22 mouse cellular contexts compared by ENCODE assay signal in genomic region chr4:46442501-46442900, GRCm38 (mm10). TPM values are rescaled to one million over a fixed set of nuclear protein-coding genes. Genes with fewer than 3 reads are reported as not detected.
A peak's percentile ranks its signal among the peaks of the same experiment; 100 is the strongest.
DNase-seq lines count a peak whose midpoint lies in the region; ATAC-seq and TF ChIP-seq lines count a peak whose summit lies in the region.
"Had no signal": no experiment of that assay in that cellular context is flagged by ENCODE, and none has a peak within 500 bp of the region (broad histone marks: within the 10 kb centered on the region; RNA-seq: fewer than 3 reads in every experiment).

No protein-coding gene starts in this region.

- no peak for DNase-seq in liver, embryonic 13.5 days
- DNase-seq in liver, postnatal 0 days, result no peak
- DNase-seq in CH12.LX (ENCODE audit: extremely low read depth), result no peak
- peak; percentile 83 for DNase-seq in induced T-regulatory cell, adult 2 months (ENCODE audit: low read depth)
- DNase-seq in lung, postnatal 25 days (ENCODE audit: low spot score), result no peak
- DNase-seq: adrenal gland, adult 2 months; cerebellum, postnatal 36 days; heart, adult 18-20 months; kidney, postnatal 10 days; lung, embryonic 14.5 days had no signal

- no peak overlapping the region for H3K4me2 ChIP-seq in liver, embryonic 13.5 days
- H3K4me2 ChIP-seq in liver, postnatal 0 days (ENCODE audit: low read depth, low read length), result no peak overlapping the region
- no peak overlapping the region for H3K4me2 ChIP-seq in CH12.LX (ENCODE audit: insufficient read depth, low read depth, poor library complexity, severe bottlenecking)
- H3K4me2 ChIP-seq in kidney, embryonic 15.5 days, result no peak overlapping the region
- H3K4me2 ChIP-seq in forebrain, embryonic 15.5 days (replicated peaks), result no peak overlapping the region
- H3K4me2 ChIP-seq: hindbrain, embryonic 13.5 days; limb, embryonic 13.5 days; lung, embryonic 14.5 days; midbrain, embryonic 15.5 days; stomach, embryonic 15.5 days had no signal

- no peak for TF ChIP-seq POLR2A in CH12.LX (IDR thresholded peaks at IDR 0.05; ENCODE audit: low read depth, low read length)

- no peak overlapping the region for H3K9ac ChIP-seq in liver, embryonic 13.5 days
- H3K9ac ChIP-seq in liver, postnatal 0 days (replicated peaks), result no peak overlapping the region
- no peak overlapping the region for H3K9ac ChIP-seq in CH12.LX (ENCODE audit: insufficient read depth, low read depth)
- no peak overlapping the region for H3K9ac ChIP-seq in kidney, embryonic 15.5 days
- no peak overlapping the region for H3K9ac ChIP-seq in forebrain, embryonic 15.5 days (replicated peaks)
- H3K9ac ChIP-seq: hindbrain, embryonic 13.5 days; limb, embryonic 13.5 days; lung, embryonic 14.5 days; midbrain, embryonic 15.5 days; stomach, embryonic 15.5 days had no signal

- H3K9me3 ChIP-seq in liver, embryonic 13.5 days (replicated peaks), result no peaks in the 10 kb centered on the region
- no peaks in the 10 kb centered on the region for H3K9me3 ChIP-seq in liver, postnatal 0 days (ENCODE audit: low read length)
- no peaks in the 10 kb centered on the region for H3K9me3 ChIP-seq in CH12.LX (replicated peaks; ENCODE audit: low read length)
- H3K9me3 ChIP-seq in kidney, embryonic 15.5 days (replicated peaks), result no peaks in the 10 kb centered on the region
- H3K9me3 ChIP-seq in forebrain, embryonic 15.5 days, result no peaks in the 10 kb centered on the region
- H3K9me3 ChIP-seq: embryonic facial prominence, embryonic 10.5 days; hindbrain, embryonic 13.5 days; limb, embryonic 13.5 days; midbrain, embryonic 15.5 days; stomach, embryonic 15.5 days had no signal

- H3K4me3 ChIP-seq in liver, embryonic 13.5 days (replicated peaks), result no peak overlapping the region
- no peak overlapping the region for H3K4me3 ChIP-seq in liver, postnatal 0 days (ENCODE audit: low read depth, low read length)
- no peak overlapping the region for H3K4me3 ChIP-seq in CH12.LX (replicated peaks in 1 of 3; ENCODE audit: low read depth in 2 of 3, low read length in 2 of 3, poor library complexity in 1 of 3)
- no peak overlapping the region for H3K4me3 ChIP-seq in kidney, embryonic 15.5 days (replicated peaks)
- H3K4me3 ChIP-seq in forebrain, embryonic 15.5 days, result no peak overlapping the region
- H3K4me3 ChIP-seq: embryonic facial prominence, embryonic 10.5 days; hindbrain, embryonic 13.5 days; limb, embryonic 13.5 days; midbrain, embryonic 15.5 days; stomach, embryonic 15.5 days had no signal

- no peak for TF ChIP-seq EP300 in liver, postnatal 0 days (IDR thresholded peaks at IDR 0.05; ENCODE audit: low read depth)
- TF ChIP-seq EP300 in CH12.LX (IDR thresholded peaks at IDR 0.05; ENCODE audit: low read length), result no peak

- no peak for TF ChIP-seq CTCF in liver, postnatal 0 days (IDR thresholded peaks at IDR 0.05; ENCODE audit: low read depth)
- TF ChIP-seq CTCF in CH12.LX (conservative IDR thresholded peaks at IDR 0.05 in 1 of 2, IDR thresholded peaks at IDR 0.05 in 1 of 2; ENCODE audit: low read depth in 2 of 2, low read length in 2 of 2), result no peak

- H3K4me1 ChIP-seq in liver, embryonic 13.5 days (replicated peaks), result peaks cover 45% of the 10 kb centered on the region
- H3K4me1 ChIP-seq in liver, postnatal 0 days (ENCODE audit: insufficient read depth), result peaks cover 5% of the 10 kb centered on the region; the same call in 1 of the 2 replicates
- peaks cover 3 to 11% of the 10 kb centered on the region in 2 experiments; a peak in 3 of 4 replicates for H3K4me1 ChIP-seq in CH12.LX (ENCODE audit: control insufficient read depth in 1 of 2, insufficient read depth in 2 of 2)
- H3K4me1 ChIP-seq in kidney, embryonic 15.5 days, result 0 out of 2 replicates have a peak, but pooled peaks cover 3% of the 10 kb centered on the region
- H3K4me1 ChIP-seq in forebrain, embryonic 15.5 days, result no peaks in the 10 kb centered on the region
- H3K4me1 ChIP-seq: hindbrain, embryonic 13.5 days; midbrain, embryonic 15.5 days; stomach, embryonic 15.5 days had no signal

- H3K79me2 ChIP-seq in CH12.LX (replicated peaks; ENCODE audit: control insufficient read depth, extremely low read depth, insufficient read depth, poor library complexity, severe bottlenecking), result no peaks in the 10 kb centered on the region

- TF ChIP-seq RAD21 in CH12.LX (IDR thresholded peaks at IDR 0.05; ENCODE audit: low read depth, low read length), result no peak

- dilution Hi-C loops in CH12.LX (cut with MboI; ENCODE audit: extremely low pct_ligation_motif_present, extremely low pct_unique_long_range_greater_than_20kb, low sequenced_read_pairs), result no loop called here

- WGBS in liver, embryonic 13.5 days (ENCODE audit: insufficient replicate concordance), result 57% methylated on average over 4 of the region's 4 CpGs
- 58% methylated on average over 4 of the region's 4 CpGs for WGBS in liver, postnatal 0 days (ENCODE audit: insufficient replicate concordance)
- 60% methylated on average over 4 of the region's 4 CpGs for WGBS in kidney, embryonic 15.5 days
- WGBS in forebrain, embryonic 15.5 days, result 84% methylated on average over 4 of the region's 4 CpGs

- ATAC-seq in liver, embryonic 13.5 days (ENCODE audit: low read depth), result peak; percentile 47; the same call in 1 of the 2 replicates
- no peak for ATAC-seq in liver, postnatal 0 days
- ATAC-seq in neutrophil, adult 5-6 weeks (ENCODE audit: extremely low read depth, insufficient number of reproducible peaks, low FRiP score, poor library complexity, severe bottlenecking), result peak; percentile 44; the same call in 1 of the 2 replicates
- no peak for ATAC-seq in kidney, embryonic 15.5 days (replicated peaks; ENCODE audit: low FRiP score)
- ATAC-seq in forebrain, embryonic 15.5 days (replicated peaks), result no peak
- ATAC-seq: forebrain, embryonic 16.5 days; intestine, embryonic 16.5 days; midbrain, embryonic 15.5 days had no signal

- H3K27ac ChIP-seq in liver, embryonic 13.5 days, result no peak overlapping the region
- no peak overlapping the region for H3K27ac ChIP-seq in liver, postnatal 0 days (ENCODE audit: low read depth)
- no peak overlapping the region for H3K27ac ChIP-seq in CH12.LX (ENCODE audit: insufficient read depth, low read depth)
- H3K27ac ChIP-seq in kidney, embryonic 15.5 days, result no peak overlapping the region
- H3K27ac ChIP-seq in forebrain, embryonic 15.5 days (replicated peaks), result no peak overlapping the region
- H3K27ac ChIP-seq: embryonic facial prominence, embryonic 10.5 days; hindbrain, embryonic 13.5 days; limb, embryonic 13.5 days; macrophage; midbrain, embryonic 15.5 days; stomach, embryonic 15.5 days had no signal

- in situ Hi-C loops in CH12.LX (cut with MboI; ENCODE audit: low pct_ligation_motif_present, low pct_unique_long_range_greater_than_20kb, low sequenced_read_pairs), result no loop called here

- no peaks in the 10 kb centered on the region for H3K36me3 ChIP-seq in liver, embryonic 13.5 days
- H3K36me3 ChIP-seq in liver, postnatal 0 days (replicated peaks; ENCODE audit: insufficient read depth, low read length), result no peaks in the 10 kb centered on the region
- no peaks in the 10 kb centered on the region for H3K36me3 ChIP-seq in CH12.LX (replicated peaks in 1 of 2; ENCODE audit: control insufficient read depth in 1 of 2, insufficient read depth in 1 of 2, low read length in 1 of 2)
- H3K36me3 ChIP-seq in kidney, embryonic 15.5 days, result no peaks in the 10 kb centered on the region
- no peaks in the 10 kb centered on the region for H3K36me3 ChIP-seq in forebrain, embryonic 15.5 days
- H3K36me3 ChIP-seq: embryonic facial prominence, embryonic 10.5 days; hindbrain, embryonic 13.5 days; limb, embryonic 13.5 days; midbrain, embryonic 15.5 days; stomach, embryonic 15.5 days had no signal

- H3K27me3 ChIP-seq in liver, embryonic 13.5 days, result no peaks in the 10 kb centered on the region
- H3K27me3 ChIP-seq in liver, postnatal 0 days (ENCODE audit: insufficient read depth, low read length), result no peaks in the 10 kb centered on the region
- no peaks in the 10 kb centered on the region for H3K27me3 ChIP-seq in CH12.LX (replicated peaks)
- H3K27me3 ChIP-seq in kidney, embryonic 15.5 days, result no peaks in the 10 kb centered on the region
- no peaks in the 10 kb centered on the region for H3K27me3 ChIP-seq in forebrain, embryonic 15.5 days
- H3K27me3 ChIP-seq: hindbrain, embryonic 13.5 days; limb, embryonic 13.5 days; midbrain, embryonic 15.5 days; stomach, embryonic 15.5 days had no signal

RNA-seq across cellular contexts. Expression of gene Anp32b, which starts 8.2 kb away (rescaled TPM):
- polyA plus RNA-seq in liver, embryonic 13.5 days (2015; fragmentation: Nextera tagmentation; extraction: Ambion mirVana), result 555 and 600 TPM in 2 replicates
- 184 and 188 TPM in 2 replicates for polyA plus RNA-seq in liver, postnatal 0 days (2015; fragmentation: Nextera tagmentation; extraction: Ambion mirVana)
- total RNA-seq in CH12.LX (2012; rRNA removed), result 37.5 and 45.2 TPM in 2 replicates
- 22.9 and 29.4 TPM in 2 replicates for total RNA-seq in CH12.LX (2014; rRNA removed)
- 864 and 1,039 TPM in 2 replicates for polyA plus RNA-seq in CH12.LX (2012; ENCODE audit: insufficient read length, low read depth)
- 43.2 and 45.9 TPM in 2 replicates for total RNA-seq in neutrophil, adult 5-6 weeks (2017)
- 339 and 351 TPM in 2 replicates for polyA plus RNA-seq in kidney, embryonic 15.5 days (2015; fragmentation: Nextera tagmentation; extraction: Ambion mirVana)
- polyA plus RNA-seq in forebrain, embryonic 15.5 days (2015; fragmentation: Nextera tagmentation; extraction: Ambion mirVana), result 109 and 115 TPM in 2 replicates

RNA-seq across cellular contexts. Expression of gene Hemgn, which starts 29.2 kb away (rescaled TPM):
- 405 and 482 TPM in 2 replicates for polyA plus RNA-seq in liver, embryonic 13.5 days (2015; fragmentation: Nextera tagmentation; extraction: Ambion mirVana)
- polyA plus RNA-seq in liver, postnatal 0 days (2015; fragmentation: Nextera tagmentation; extraction: Ambion mirVana), result 117 and 135 TPM in 2 replicates
- 0.04 TPM in 1 of 2 replicates, not detected in the other for total RNA-seq in CH12.LX (2012; rRNA removed)
- 0.09 TPM in 1 of 2 replicates, not detected in the other for total RNA-seq in CH12.LX (2014; rRNA removed)
- 0.11 TPM in 1 of 2 replicates, not detected in the other for polyA plus RNA-seq in CH12.LX (2012; ENCODE audit: insufficient read length, low read depth)
- 0.47 and 0.74 TPM in 2 replicates for total RNA-seq in neutrophil, adult 5-6 weeks (2017)
- 3.3 and 7.1 TPM in 2 replicates for polyA plus RNA-seq in kidney, embryonic 15.5 days (2015; fragmentation: Nextera tagmentation; extraction: Ambion mirVana)
- polyA plus RNA-seq in forebrain, embryonic 15.5 days (2015; fragmentation: Nextera tagmentation; extraction: Ambion mirVana), result 0.24 TPM in 1 of 2 replicates, not detected in the other
- total RNA-seq: adrenal gland, adult 2 months; ES-E14 had no signal
- polyA plus RNA-seq: adrenal gland, adult 2 months; macrophage had no signal

RNA-seq across cellular contexts. Expression of gene Nans, which starts 46.5 kb away (rescaled TPM):
- 65.4 and 77.9 TPM in 2 replicates for polyA plus RNA-seq in liver, embryonic 13.5 days (2015; fragmentation: Nextera tagmentation; extraction: Ambion mirVana)
- 23.8 and 25.0 TPM in 2 replicates for polyA plus RNA-seq in liver, postnatal 0 days (2015; fragmentation: Nextera tagmentation; extraction: Ambion mirVana)
- total RNA-seq in CH12.LX (2012; rRNA removed) (103 and 119 TPM in 2 replicates), CH12.LX (2014; rRNA removed) (140 and 150 TPM in 2 replicates)
- polyA plus RNA-seq in CH12.LX (2012; ENCODE audit: insufficient read length, low read depth), result 127 and 173 TPM in 2 replicates
- total RNA-seq in neutrophil, adult 5-6 weeks (2017), result 19.1 and 20.1 TPM in 2 replicates
- 73.0 and 82.4 TPM in 2 replicates for polyA plus RNA-seq in kidney, embryonic 15.5 days (2015; fragmentation: Nextera tagmentation; extraction: Ambion mirVana)
- polyA plus RNA-seq in forebrain, embryonic 15.5 days (2015; fragmentation: Nextera tagmentation; extraction: Ambion mirVana), result 78.5 and 84.2 TPM in 2 replicates

RNA-seq across cellular contexts. Expression of gene Trmo, which starts 53.3 kb away (rescaled TPM):
- polyA plus RNA-seq in liver, embryonic 13.5 days (2015; fragmentation: Nextera tagmentation; extraction: Ambion mirVana), result 8.7 and 9.7 TPM in 2 replicates
- polyA plus RNA-seq in liver, postnatal 0 days (2015; fragmentation: Nextera tagmentation; extraction: Ambion mirVana), result 4.2 and 6.1 TPM in 2 replicates
- total RNA-seq in CH12.LX (2012; rRNA removed), result 17.5 and 18.8 TPM in 2 replicates
- total RNA-seq in CH12.LX (2014; rRNA removed), result 24.1 and 27.0 TPM in 2 replicates
- polyA plus RNA-seq in CH12.LX (2012; ENCODE audit: insufficient read length, low read depth), result 10.9 and 15.4 TPM in 2 replicates
- total RNA-seq in neutrophil, adult 5-6 weeks (2017), result 10.1 and 13.2 TPM in 2 replicates
- 9.7 and 11.1 TPM in 2 replicates for polyA plus RNA-seq in kidney, embryonic 15.5 days (2015; fragmentation: Nextera tagmentation; extraction: Ambion mirVana)
- 11.5 and 12.7 TPM in 2 replicates for polyA plus RNA-seq in forebrain, embryonic 15.5 days (2015; fragmentation: Nextera tagmentation; extraction: Ambion mirVana)

Comparison
In these comparisons a context has a peak if more than half of its experiments do, and no peak if none do; other contexts are left out.
1. ATAC-seq: peak in liver, embryonic 13.5 days (single experiment) and neutrophil, adult 5-6 weeks (single experiment); none in liver, postnatal 0 days (single experiment), kidney, embryonic 15.5 days (single experiment) and forebrain, embryonic 15.5 days (single experiment).
2. RNA of gene Hemgn, which starts 29.2 kb away (polyA plus RNA-seq): 405 to 482 TPM in liver, embryonic 13.5 days and 117 to 135 TPM in liver, postnatal 0 days; 3.3 to 7.1 TPM in kidney, embryonic 15.5 days, 0.11 TPM in CH12.LX and 0.24 TPM in forebrain, embryonic 15.5 days; every median in the first group is over 10 times any median in the second.